Mouse (Mus musculus) hindbrain, embryonic 14.5 days (tissue): ENCODE data around the gene Trib3. TPM values are rescaled to one million over a fixed set of nuclear protein-coding genes. Genes with fewer than 3 reads are reported as not detected.
"Not testable (repeated sequence)": the region's sequence is repeated elsewhere in the genome, so short reads cannot be mapped to it uniquely, and the experiment has no call there.

ENCODE experiments used
- ATAC-seq: fragments of 200-750 bp; cut with Nextera tagmentation; 2 replicates; pipeline ENCODE4 v1.8.0; 2017; ENCODE audit warnings: moderate number of reproducible peaks, mild to moderate bottlenecking, moderate TSS enrichment, moderate library complexity; ENCODE audit not compliant: low FRiP score
- DNase-seq: peaks from one replicate; pipeline ENCODE4 v3.0.0-alpha.2; 2015; ENCODE audit warnings: low spot score
- H3K27ac ChIP-seq: fragments of 300-500 bp; sonication (generic); 2 replicates; pipeline ENCODE4 v1.5.1; 2014; ENCODE audit warnings: mild to moderate bottlenecking, moderate library complexity
- H3K27me3 ChIP-seq: fragments of 300-500 bp; sonication (generic); 2 replicates; pipeline ENCODE4 v1.6.1; 2014; ENCODE audit warnings: mild to moderate bottlenecking, low read length, mixed read lengths; ENCODE audit not compliant: control insufficient read depth, insufficient read depth
- H3K36me3 ChIP-seq: fragments of 300-500 bp; sonication (generic); replicated peaks from 2 replicates; pipeline ENCODE4 v1.6.1; 2014; ENCODE audit not compliant: control insufficient read depth, insufficient read depth
- H3K4me1 ChIP-seq: fragments of 300-500 bp; sonication (generic); replicated peaks from 2 replicates; pipeline ENCODE4 v1.6.1; 2014; ENCODE audit warnings: antibody characterized with exemption, low read length, mixed read lengths; ENCODE audit not compliant: control insufficient read depth, insufficient read depth
- H3K4me2 ChIP-seq: fragments of 300-500 bp; sonication (generic); replicated peaks from 2 replicates; pipeline ENCODE4 v1.6.1; 2014; ENCODE audit warnings: mild to moderate bottlenecking, moderate library complexity
- H3K4me3 ChIP-seq: fragments of 300-500 bp; sonication (generic); replicated peaks from 2 replicates; pipeline ENCODE4 v1.5.1; 2014; ENCODE audit warnings: mild to moderate bottlenecking, low read length
- H3K9ac ChIP-seq: fragments of 300-500 bp; sonication (generic); 2 replicates; pipeline ENCODE4 v1.6.1; 2014
- H3K9me3 ChIP-seq: fragments of 300-500 bp; sonication (generic); 2 replicates; pipeline ENCODE4 v1.6.1; 2016; ENCODE audit warnings: low read length; ENCODE audit not compliant: control insufficient read depth
- WGBS: fragments of 180-500 bp; shearing (Covaris S2); extraction: QIAGEN DNeasy Blood & Tissue Kit; methylation state at CpG from one replicate; pipeline ENCODE4 v1.1.7; 2014; 5-methylcytosine and 5-hydroxymethylcytosine counted together
- polyA plus RNA-seq: library from polyadenylated mRNA; unstranded; fragments of >200 nt; fragmentation: Nextera tagmentation; extraction: Ambion mirVana; gene quantifications from 2 replicates; pipeline ENCODE4 v1.2.1, GENCODE M21; 2014

Gene Trib3
- polyA plus RNA-seq, 1 experiment from 2014 or later, result 1.0 TPM

DNA sequence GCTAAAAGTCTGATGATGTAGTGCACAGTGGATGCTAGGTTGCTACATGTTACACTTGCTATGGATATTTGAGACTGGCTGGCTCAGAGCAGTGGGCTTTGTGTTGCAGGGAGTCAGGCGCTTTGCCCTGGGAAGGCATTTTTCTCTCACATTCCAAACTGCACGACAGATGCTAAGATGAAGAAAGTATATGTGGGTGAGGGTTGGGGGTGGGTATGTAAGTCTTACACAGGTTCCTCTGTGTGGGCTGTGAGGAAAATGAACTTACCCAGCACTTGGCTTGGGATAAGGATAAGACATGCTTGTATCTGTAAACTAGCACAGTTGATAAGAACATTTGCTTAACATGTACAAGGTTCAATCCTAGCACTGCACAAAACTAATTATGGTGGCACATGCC is 41.0 kb downstream of the Trib3 start:
- DNase-seq (no peak), ATAC-seq (no peak)
- no peak overlapping the region for H3K9ac ChIP-seq
- WGBS, result 91% methylated on average over 2 of the region's 2 CpGs
- H3K4me3 ChIP-seq, result no peak overlapping the region
- no peaks in the 10 kb centered on the region for H3K27me3 ChIP-seq
- no peak overlapping the region for H3K27ac ChIP-seq
- H3K36me3 ChIP-seq, result peaks cover 63% of the 10 kb centered on the region
- H3K9me3 ChIP-seq, result no peaks in the 10 kb centered on the region
- H3K4me1 ChIP-seq, result no peaks in the 10 kb centered on the region
- H3K4me2 ChIP-seq, result no peak overlapping the region

GRCm38 (mm10) chr2:152294541-152294940 is 49.3 kb downstream of the Trib3 start:
- 39% methylated on average over 5 of the region's 5 CpGs for WGBS
- H3K9me3 ChIP-seq, result no peaks in the 10 kb centered on the region
- peak overlapping the region; percentile 87 for H3K4me3 ChIP-seq
- no peak overlapping the region for H3K27ac ChIP-seq
- DNase-seq (no peak), ATAC-seq (no peak; the same call in 1 of the 2 replicates)
- H3K4me1 ChIP-seq, result peaks cover 18% of the 10 kb centered on the region
- H3K36me3 ChIP-seq, result 0 out of 2 replicates have a peak, but pooled peaks cover under 1% of the 10 kb centered on the region
- peak overlapping the region; percentile 92 for H3K9ac ChIP-seq
- H3K4me2 ChIP-seq, result peak overlapping the region; percentile 82
- no peaks in the 10 kb centered on the region for H3K27me3 ChIP-seq

- Histone ChIP-seq H3K36me3 (no peaks in the 10 kb centered on the region), H3K4me3 (peak within 1 kb of the TSS; percentile 87), H3K9ac (peak within 1 kb of the TSS; percentile 92), H3K9me3 (no peaks in the 10 kb centered on the region), H3K4me2 (peak within 1 kb of the TSS; percentile 82), H3K27ac (peak within 1 kb of the TSS; percentile 88), H3K4me1 (peaks cover 18% of the 10 kb centered on the region), H3K27me3 (no peaks in the 10 kb centered on the region)
- ATAC-seq, result peak; percentile 97
- DNase-seq, result peak; percentile 92
- under 1% methylated on average over 65 of the region's 70 CpGs for WGBS
Observed at GRCm38 (mm10) chr2:152293727-152294475, 49.9 kb downstream of the Trib3 start, which contains the start of gene Tbc1d20. Gene Tbc1d20, plus strand, starts transcription at chr2:152293828.

DNA sequence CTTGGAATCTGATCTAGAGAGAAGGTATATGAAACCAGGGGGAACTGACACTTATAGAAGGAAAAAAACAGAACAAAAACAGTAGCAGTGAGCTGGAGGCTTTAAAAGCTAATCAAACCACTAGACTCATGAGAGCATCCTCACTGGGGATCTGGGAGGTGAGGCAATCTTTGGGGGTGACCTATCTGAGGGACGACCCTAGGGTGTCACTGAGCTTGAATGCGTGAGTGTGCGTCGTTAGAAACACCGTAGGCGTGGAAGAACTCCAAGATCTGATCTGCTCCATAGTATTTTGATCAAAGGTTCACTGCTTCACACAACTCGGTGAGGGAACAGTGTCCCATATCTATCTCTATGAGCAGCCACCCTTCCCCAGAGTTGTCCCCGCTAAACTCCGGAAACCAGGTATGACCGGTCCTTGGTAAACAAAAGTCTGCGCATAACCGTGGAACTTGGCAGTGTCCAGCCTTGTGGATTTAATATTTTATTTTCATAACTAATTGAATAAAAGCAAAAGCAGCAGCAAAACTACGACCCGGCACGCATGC is 50.6 kb downstream of the Trib3 start:
- ATAC-seq (peak; percentile 71), DNase-seq (no peak)
- H3K4me1 ChIP-seq, result peaks cover 18% of the 10 kb centered on the region
- no peaks in the 10 kb centered on the region for H3K9me3 ChIP-seq
- no peaks in the 10 kb centered on the region for H3K27me3 ChIP-seq
- H3K4me3 ChIP-seq, result peak overlapping the region; percentile 87
- peak overlapping the region; percentile 82 for H3K4me2 ChIP-seq
- H3K9ac ChIP-seq, result peak overlapping the region; percentile 92
- no peak overlapping the region for H3K27ac ChIP-seq
- under 1% methylated on average over 15 of the region's 15 CpGs for WGBS
- no peaks in the 10 kb centered on the region for H3K36me3 ChIP-seq

- Histone ChIP-seq H3K4me1 (peaks cover 18% of the 10 kb centered on the region), H3K4me2 (0 out of 2 replicates have a peak overlapping the region, but pooled peaks have one; percentile 82), H3K27ac (no peak overlapping the region), H3K9ac (no peak overlapping the region), H3K4me3 (no peak overlapping the region), H3K9me3 (no peaks in the 10 kb centered on the region), H3K27me3 (no peaks in the 10 kb centered on the region), H3K36me3 (no peaks in the 10 kb centered on the region; the same call in 1 of the 2 replicates)
- ATAC-seq (no peak), DNase-seq (no peak)
- WGBS, result 56% methylated on average over 2 of the region's 2 CpGs
Observed at GRCm38 (mm10) chr2:152292475-152292874, 51.4 kb downstream of the Trib3 start.

DNA sequence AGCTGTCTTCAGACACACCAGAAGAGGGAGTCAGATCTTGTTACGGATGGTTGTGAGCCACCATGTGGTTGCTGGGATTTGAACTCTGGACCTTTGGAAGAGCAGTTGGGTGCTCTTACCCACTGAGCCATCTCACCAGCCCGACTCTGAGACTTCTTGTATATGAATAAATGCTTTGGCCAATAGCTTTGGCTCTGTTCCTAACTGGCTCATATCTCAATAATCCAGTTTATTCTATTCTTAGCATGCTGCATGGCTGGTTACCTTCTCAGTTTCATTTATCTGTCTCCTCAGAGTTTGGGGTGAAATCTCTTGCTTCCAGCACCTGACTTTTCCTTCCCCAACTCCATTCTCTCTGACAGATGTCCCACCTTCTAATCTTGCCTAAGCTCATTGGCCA is 54.2 kb downstream of the Trib3 start:
- not testable (repeated sequence) for DNase-seq, ATAC-seq, H3K4me3 ChIP-seq, H3K9me3 ChIP-seq, H3K27ac ChIP-seq, H3K4me1 ChIP-seq, H3K9ac ChIP-seq, H3K27me3 ChIP-seq, H3K4me2 ChIP-seq
- WGBS, result 82% methylated on average over 1 of the region's 2 CpGs
- peaks cover 23% of the 10 kb centered on the region for H3K36me3 ChIP-seq

DNA sequence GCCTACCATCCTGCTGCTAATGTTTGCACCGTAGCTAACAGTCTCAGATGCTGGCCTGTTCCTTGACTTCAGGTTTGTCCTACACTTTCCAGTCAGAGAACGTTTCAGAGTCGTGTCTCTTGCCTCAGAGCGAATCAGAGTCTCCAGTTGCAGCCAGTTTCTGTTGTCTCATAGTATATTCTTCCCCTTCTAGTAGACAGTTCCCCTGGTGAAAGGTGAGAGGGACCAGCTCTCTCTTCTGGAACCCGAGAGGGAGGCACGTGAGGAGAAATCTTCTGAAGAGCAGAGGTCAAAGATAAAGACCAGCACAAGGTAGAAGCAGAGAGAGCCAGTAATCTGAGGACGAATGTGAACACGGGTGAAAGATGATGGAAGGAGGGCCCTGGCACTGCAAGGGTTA is 55.8 kb downstream of the Trib3 start:
- H3K4me1 ChIP-seq, result no peaks in the 10 kb centered on the region
- 92% methylated on average over 8 of the region's 8 CpGs for WGBS
- H3K4me2 ChIP-seq, result no peak overlapping the region
- no peaks in the 10 kb centered on the region for H3K27me3 ChIP-seq
- H3K9me3 ChIP-seq, result no peaks in the 10 kb centered on the region
- no peak overlapping the region for H3K4me3 ChIP-seq
- ATAC-seq (no peak), DNase-seq (no peak)
- peaks cover 39% of the 10 kb centered on the region for H3K36me3 ChIP-seq
- H3K9ac ChIP-seq, result no peak overlapping the region
- H3K27ac ChIP-seq, result no peak overlapping the region

DNA sequence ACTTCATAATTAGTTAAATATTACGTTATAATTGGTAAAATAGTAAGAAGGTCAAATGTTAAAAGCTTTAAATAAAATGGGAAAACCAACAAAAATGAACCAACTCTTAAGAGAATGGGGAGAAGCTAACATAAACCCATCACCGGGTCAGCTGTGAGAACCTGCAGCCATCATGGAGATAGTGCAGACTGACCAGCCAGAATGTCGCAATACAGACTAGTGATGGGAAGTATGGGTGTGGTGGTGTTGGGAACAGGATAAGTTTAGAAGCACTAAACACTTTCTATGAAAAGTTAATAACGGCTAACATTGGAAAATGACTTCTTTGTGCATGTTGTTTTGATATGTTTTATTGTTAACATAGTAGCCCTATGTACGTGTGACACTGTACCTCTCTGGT is 56.3 kb downstream of the Trib3 start:
- Histone ChIP-seq H3K36me3 (peaks cover 44% of the 10 kb centered on the region), H3K9me3 (no peaks in the 10 kb centered on the region), H3K4me2 (no peak overlapping the region), H3K27me3 (no peaks in the 10 kb centered on the region), H3K4me3 (no peak overlapping the region), H3K9ac (no peak overlapping the region), H3K27ac (no peak overlapping the region), H3K4me1 (no peaks in the 10 kb centered on the region)
- 92% methylated on average over 5 of the region's 5 CpGs for WGBS
- ATAC-seq, result no peak
- no peak for DNase-seq
